Mouse (Mus musculus) liver, embryonic 11.5 days (tissue): Measurements from ENCODE around the gene Nr4a3. TPM values are rescaled to one million over a fixed set of nuclear protein-coding genes. Genes with fewer than 3 reads are reported as not detected.

Experiments
- ATAC-seq: fragments of 200-750 bp; cut with Nextera tagmentation; replicated peaks from 2 replicates; pipeline ENCODE4 v1.8.0; 2017; ENCODE audit warnings: moderate number of reproducible peaks, mild to moderate bottlenecking, moderate TSS enrichment, moderate library complexity; ENCODE audit not compliant: low FRiP score
- DNase-seq: peaks from one replicate; pipeline ENCODE4 v3.0.0-alpha.2; 2017; ENCODE audit warnings: low spot score
- H3K27ac ChIP-seq: fragments of 300-500 bp; sonication (generic); 2 replicates; pipeline ENCODE4 v1.5.1; 2014; ENCODE audit warnings: mild to moderate bottlenecking, low read depth, low read length, control low read depth
- H3K27me3 ChIP-seq: fragments of 300-500 bp; sonication (generic); replicated peaks from 2 replicates; pipeline ENCODE4 v1.6.1; 2014; ENCODE audit warnings: low read length, mixed read lengths; ENCODE audit not compliant: control insufficient read depth, insufficient read depth
- H3K36me3 ChIP-seq: fragments of 300-500 bp; sonication (generic); 2 replicates; pipeline ENCODE4 v1.6.1; 2014; ENCODE audit warnings: mild to moderate bottlenecking, low read length, moderate library complexity, mixed read lengths; ENCODE audit not compliant: control insufficient read depth, insufficient read depth
- H3K4me1 ChIP-seq: fragments of 300-500 bp; sonication (generic); replicated peaks from 2 replicates; pipeline ENCODE4 v1.6.1; 2014; ENCODE audit warnings: low read length, mixed read lengths; ENCODE audit not compliant: control insufficient read depth, insufficient read depth
- H3K4me2 ChIP-seq: fragments of 300-500 bp; sonication (generic); 2 replicates; pipeline ENCODE4 v1.6.1; 2014; ENCODE audit warnings: mild to moderate bottlenecking, control low read depth, moderate library complexity
- H3K4me3 ChIP-seq: fragments of 300-500 bp; sonication (generic); 2 replicates; pipeline ENCODE4 v1.5.1; 2014; ENCODE audit warnings: low read depth, low read length, control low read depth
- H3K9ac ChIP-seq: fragments of 300-500 bp; sonication (generic); 2 replicates; pipeline ENCODE4 v1.6.1; 2014; ENCODE audit warnings: low read depth, low read length, control low read depth
- H3K9me3 ChIP-seq: fragments of 300-500 bp; sonication (generic); 2 replicates; pipeline ENCODE4 v1.6.1; 2016; ENCODE audit warnings: low read length, inconsistent platforms, mixed read lengths; ENCODE audit not compliant: control insufficient read depth
- WGBS: fragments of 180-500 bp; shearing (Covaris S2); extraction: QIAGEN DNeasy Blood & Tissue Kit; methylation state at CpG from one replicate; pipeline ENCODE4 v1.1.7; 2014; 5-methylcytosine and 5-hydroxymethylcytosine counted together
- polyA plus RNA-seq: library from polyadenylated mRNA; unstranded; fragments of >200 nt; fragmentation: Nextera tagmentation; extraction: Ambion mirVana; gene quantifications from 2 replicates; pipeline ENCODE4 v1.2.1, GENCODE M21; 2014

The Nr4a3 gene
- polyA plus RNA-seq, 1 experiment from 2014 or later: 0.04 TPM

DNA sequence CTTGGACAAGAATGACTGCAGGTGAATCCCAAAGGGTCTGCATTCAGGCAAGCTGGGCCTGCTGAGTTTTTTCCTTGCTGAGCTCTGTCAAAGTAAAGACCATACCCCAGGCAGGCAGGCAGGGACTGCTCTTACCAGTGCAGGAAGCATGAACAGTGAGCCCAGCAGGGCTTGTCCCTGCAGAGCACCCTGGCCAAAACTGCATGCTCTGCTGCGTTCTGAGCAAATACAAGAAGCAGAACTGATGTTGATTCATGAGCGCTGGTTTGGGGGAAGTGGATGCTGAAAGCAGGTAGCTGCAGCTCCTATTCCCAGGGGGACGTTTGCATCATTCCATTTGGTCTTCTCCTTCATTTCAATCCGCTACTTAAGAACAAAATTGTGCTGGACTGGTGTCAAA, 19.4 kb downstream of the Nr4a3 start:
- Histone ChIP-seq H3K4me1 (no peaks in the 10 kb centered on the region), H3K27ac (no peak overlapping the region), H3K9ac (no peak overlapping the region), H3K36me3 (no peaks in the 10 kb centered on the region), H3K27me3 (no peaks in the 10 kb centered on the region), H3K9me3 (no peaks in the 10 kb centered on the region), H3K4me3 (no peak overlapping the region), H3K4me2 (no peak overlapping the region)
- WGBS: 61% methylated on average over 4 of the region's 4 CpGs
- ATAC-seq: no peak
- DNase-seq: no peak

- no peak overlapping the region for H3K27ac ChIP-seq
- H3K9me3 ChIP-seq: no peaks in the 10 kb centered on the region
- H3K4me3 ChIP-seq: no peak overlapping the region
- DNase-seq (no peak), ATAC-seq (no peak)
- H3K27me3 ChIP-seq: no peaks in the 10 kb centered on the region
- H3K36me3 ChIP-seq: no peaks in the 10 kb centered on the region
- no peak overlapping the region for H3K4me2 ChIP-seq
- H3K4me1 ChIP-seq: no peaks in the 10 kb centered on the region
- WGBS: 72% methylated on average over 2 of the region's 2 CpGs
- H3K9ac ChIP-seq: no peak overlapping the region
These were observed 21.7 kb downstream of the Nr4a3 start for GRCm38 (mm10) chr4:48066676-48067075.

DNA sequence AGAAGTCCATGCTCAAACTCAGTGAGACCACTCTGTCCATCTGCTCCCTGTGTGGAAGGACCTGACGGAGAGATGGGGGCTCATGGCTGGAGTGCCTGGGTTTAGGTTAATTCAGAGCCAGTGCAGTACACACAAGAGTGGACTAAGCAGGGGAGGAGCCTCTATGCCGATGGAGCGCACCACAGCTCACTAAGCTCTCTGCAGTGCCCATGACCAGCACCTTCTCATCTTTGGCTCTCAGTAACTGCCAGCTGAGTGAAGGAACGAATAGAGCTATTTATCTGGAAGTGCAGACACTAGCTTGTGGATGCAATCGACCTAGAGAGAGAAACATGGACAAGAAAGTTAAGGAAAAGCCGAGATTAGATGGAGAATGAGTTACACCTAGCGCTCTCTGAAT, 24.2 kb downstream of the Nr4a3 start:
- DNase-seq (no peak), ATAC-seq (no peak)
- H3K9me3 ChIP-seq: no peaks in the 10 kb centered on the region
- H3K4me3 ChIP-seq: no peak overlapping the region
- no peaks in the 10 kb centered on the region for H3K27me3 ChIP-seq
- WGBS: 69% methylated on average over 7 of the region's 7 CpGs
- no peak overlapping the region for H3K4me2 ChIP-seq
- H3K27ac ChIP-seq: no peak overlapping the region
- H3K4me1 ChIP-seq: no peaks in the 10 kb centered on the region
- H3K36me3 ChIP-seq: no peaks in the 10 kb centered on the region
- no peak overlapping the region for H3K9ac ChIP-seq

GRCm38 (mm10) chr4:48072006-48072405, 27.1 kb downstream of the Nr4a3 start:
- Histone ChIP-seq H3K4me2 (no peak overlapping the region), H3K27me3 (no peaks in the 10 kb centered on the region), H3K9ac (no peak overlapping the region), H3K4me1 (no peaks in the 10 kb centered on the region), H3K9me3 (no peaks in the 10 kb centered on the region), H3K27ac (no peak overlapping the region), H3K36me3 (no peaks in the 10 kb centered on the region), H3K4me3 (no peak overlapping the region)
- ATAC-seq: no peak
- WGBS: 89% methylated on average over 3 of the region's 3 CpGs
- no peak for DNase-seq

DNA sequence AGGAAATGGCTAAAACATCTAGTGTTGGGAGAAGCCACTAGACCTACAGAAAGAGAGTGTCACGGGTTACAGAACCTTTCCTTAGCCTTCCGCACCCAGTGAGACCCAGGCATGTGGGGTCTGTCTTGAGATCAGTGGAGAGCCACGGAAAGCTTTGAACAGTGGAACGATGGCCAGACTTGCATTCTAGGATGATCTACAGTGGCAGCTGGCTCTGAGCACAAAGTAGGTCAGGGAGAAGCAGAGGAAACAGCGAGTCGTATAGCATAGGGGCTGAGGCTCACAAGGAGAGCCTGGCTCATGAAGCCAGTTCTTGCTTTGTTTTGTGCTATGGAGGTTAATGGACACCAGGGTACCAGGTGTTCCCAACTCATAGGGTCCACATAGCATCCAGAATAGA, 28.4 kb downstream of the Nr4a3 start:
- Histone ChIP-seq H3K27me3 (no peaks in the 10 kb centered on the region), H3K27ac (no peak overlapping the region), H3K9me3 (no peaks in the 10 kb centered on the region), H3K4me2 (no peak overlapping the region), H3K9ac (no peak overlapping the region), H3K36me3 (no peaks in the 10 kb centered on the region), H3K4me1 (no peaks in the 10 kb centered on the region; the same call in 1 of the 2 replicates), H3K4me3 (no peak overlapping the region)
- WGBS: 86% methylated on average over 6 of the region's 6 CpGs
- no peak for DNase-seq
- no peak for ATAC-seq

- Histone ChIP-seq H3K4me1 (no peaks in the 10 kb centered on the region; the same call in 1 of the 2 replicates), H3K9me3 (no peaks in the 10 kb centered on the region), H3K36me3 (no peaks in the 10 kb centered on the region), H3K27me3 (0 out of 2 replicates have a peak, but pooled peaks cover 3% of the 10 kb centered on the region), H3K9ac (no peak overlapping the region), H3K27ac (no peak overlapping the region), H3K4me3 (no peak overlapping the region), H3K4me2 (no peak overlapping the region)
- 80% methylated on average over 5 of the region's 5 CpGs for WGBS
- DNase-seq: no peak
- no peak for ATAC-seq
These were observed 29.7 kb downstream of the Nr4a3 start for GRCm38 (mm10) chr4:48074451-48075240.

DNA sequence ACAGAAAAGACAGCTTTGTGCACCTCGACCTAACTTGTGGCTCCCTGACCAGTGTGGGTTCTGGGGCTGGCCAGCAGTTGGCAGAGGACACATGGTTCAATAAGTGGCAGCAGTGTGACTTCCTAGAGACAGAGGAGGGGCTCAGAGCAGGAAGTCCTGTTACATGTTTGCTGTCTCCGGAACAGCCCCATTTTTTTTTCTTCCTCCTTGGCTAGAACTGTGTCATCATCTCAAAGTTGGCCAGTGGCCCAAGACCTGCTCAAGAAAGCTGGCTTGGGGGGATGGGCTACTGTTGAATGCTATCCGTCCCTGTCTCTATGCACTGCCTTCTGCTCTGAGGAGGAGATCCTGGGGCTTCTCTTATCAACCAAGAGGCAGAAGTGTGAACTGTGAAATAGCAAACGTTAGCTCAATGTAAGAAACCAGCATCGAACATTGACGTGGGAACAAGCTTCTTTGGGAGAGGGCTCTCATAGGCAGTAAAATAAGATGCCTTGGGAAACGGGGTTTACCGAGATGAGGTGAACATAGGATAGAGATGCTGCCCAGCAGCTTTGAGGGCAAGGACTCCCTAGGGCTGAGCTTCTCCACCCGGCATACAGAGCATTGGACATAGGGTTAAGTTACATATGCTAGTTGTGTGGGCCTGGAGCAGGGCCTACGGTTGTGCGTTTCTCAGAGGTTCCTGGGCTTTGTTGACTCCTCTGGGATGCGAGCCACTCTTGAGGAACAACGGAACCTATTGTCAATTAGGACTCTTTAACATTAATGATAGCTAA, 31.9 kb downstream of the Nr4a3 start:
- no peak overlapping the region for H3K4me2 ChIP-seq
- H3K9me3 ChIP-seq: no peaks in the 10 kb centered on the region
- H3K27ac ChIP-seq: no peak overlapping the region
- ATAC-seq: peak; percentile 57; the same call in 1 of the 2 replicates
- no peaks in the 10 kb centered on the region; the same call in 1 of the 2 replicates for H3K4me1 ChIP-seq
- H3K27me3 ChIP-seq: 0 out of 2 replicates have a peak, but pooled peaks cover 3% of the 10 kb centered on the region
- no peak for DNase-seq
- H3K36me3 ChIP-seq: no peaks in the 10 kb centered on the region
- no peak overlapping the region for H3K4me3 ChIP-seq
- H3K9ac ChIP-seq: no peak overlapping the region
- 63% methylated on average over 13 of the region's 13 CpGs for WGBS

- no peak overlapping the region for H3K4me2 ChIP-seq
- no peak for DNase-seq
- WGBS: 16% methylated on average over 4 of the region's 4 CpGs
These were observed 33.3 kb downstream of the Nr4a3 start for GRCm38 (mm10) chr4:48078213-48078612.

More at GRCm38 (mm10) chr4:48078213-48078612, 33.3 kb downstream of the Nr4a3 start:
- Histone ChIP-seq H3K27me3 (0 out of 2 replicates have a peak, but pooled peaks cover 3% of the 10 kb centered on the region), H3K9ac (no peak overlapping the region), H3K9me3 (no peaks in the 10 kb centered on the region), H3K27ac (no peak overlapping the region), H3K4me3 (no peak overlapping the region), H3K36me3 (no peaks in the 10 kb centered on the region), H3K4me1 (no peaks in the 10 kb centered on the region; the same call in 1 of the 2 replicates)
- no peak for ATAC-seq
